Mouse (Mus musculus): ENCODE results near the gene Epdr1. TPM values are rescaled to one million over a fixed set of nuclear protein-coding genes. Genes with fewer than 3 reads are reported as not detected.

The Epdr1 gene
- total RNA-seq (2014; rRNA removed; ENCODE audit: low replicate concordance): 30.2 and 68.1 TPM in 2 replicates
- polyA plus RNA-seq (2015; fragmentation: Nextera tagmentation; extraction: Ambion mirVana): 17.8 and 21.2 TPM in 2 replicates

DNA sequence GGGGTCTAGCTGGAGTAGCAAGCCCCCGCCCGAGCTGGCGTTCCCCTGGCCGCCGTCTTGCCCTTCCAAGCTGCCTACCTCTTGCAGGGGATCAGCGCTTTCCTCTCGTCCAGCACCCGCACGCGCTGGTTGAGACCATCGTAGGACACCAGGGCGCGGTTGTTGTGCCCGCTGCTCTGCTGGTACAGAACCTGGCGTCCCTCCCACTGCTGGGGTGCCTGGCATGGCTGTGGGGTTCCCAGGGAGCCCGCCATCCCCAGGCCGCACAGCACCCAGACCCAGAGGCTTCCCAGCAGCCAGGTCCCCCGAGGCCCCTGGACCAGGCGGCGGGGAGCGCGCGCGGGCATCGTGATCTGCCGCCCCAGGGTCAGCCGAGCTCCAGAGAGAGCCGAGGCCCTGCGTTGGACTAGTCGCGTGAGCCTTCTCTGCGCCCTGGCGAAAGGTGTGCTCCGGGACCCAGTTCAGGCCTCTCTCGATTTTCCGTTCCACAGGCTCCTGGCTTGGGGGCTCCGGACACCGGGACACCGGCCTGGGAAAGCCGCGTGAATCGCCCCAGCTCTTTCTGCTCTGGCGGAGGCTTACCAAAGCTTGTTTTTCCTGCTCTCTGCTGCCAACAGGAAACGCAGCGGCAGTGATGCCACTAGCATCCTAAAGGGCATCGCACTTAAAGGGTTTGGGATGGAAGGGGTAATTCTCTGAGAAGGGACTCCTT, at the start of gene Epdr1:
Epdr1 (minus strand) TSS at position 712 of the 712 bp plus-strand sequence.
- WGBS: under 1% methylated on average over 46 of the region's 46 CpGs
- ATAC-seq (ENCODE audit: insufficient read depth, low read depth): peak; percentile 84
- Histone ChIP-seq H3K9me3 (replicated peaks; ENCODE audit: control insufficient read depth, low read length) (no peaks in the 10 kb centered on the region), H3K27ac (ENCODE audit: low read depth) (peak within 1 kb of the TSS; percentile 54), H3K4me1 (ENCODE audit: control insufficient read depth, insufficient read depth) (peaks cover 12% of the 10 kb centered on the region), H3K36me3 (replicated peaks; ENCODE audit: control insufficient read depth, insufficient read depth, low read length) (no peaks in the 10 kb centered on the region), H3K4me3 (ENCODE audit: low read depth, low read length) (peak within 1 kb of the TSS; percentile 55), H3K9ac (replicated peaks; ENCODE audit: low read depth, low read length) (peak within 1 kb of the TSS; percentile 65), H3K27me3 (ENCODE audit: control insufficient read depth, insufficient read depth, low read length) (peaks cover 18% of the 10 kb centered on the region), H3K4me2 (ENCODE audit: low read depth, low read length) (peak within 1 kb of the TSS; percentile 95)
- TF ChIP-seq EP300 (IDR thresholded peaks at IDR 0.05; ENCODE audit: low read depth): no peak
- peak; percentile 72 for TF ChIP-seq CTCF (IDR thresholded peaks at IDR 0.05; ENCODE audit: low read depth)
- peak; percentile 80 for DNase-seq (ENCODE audit: low spot score)

DNA sequence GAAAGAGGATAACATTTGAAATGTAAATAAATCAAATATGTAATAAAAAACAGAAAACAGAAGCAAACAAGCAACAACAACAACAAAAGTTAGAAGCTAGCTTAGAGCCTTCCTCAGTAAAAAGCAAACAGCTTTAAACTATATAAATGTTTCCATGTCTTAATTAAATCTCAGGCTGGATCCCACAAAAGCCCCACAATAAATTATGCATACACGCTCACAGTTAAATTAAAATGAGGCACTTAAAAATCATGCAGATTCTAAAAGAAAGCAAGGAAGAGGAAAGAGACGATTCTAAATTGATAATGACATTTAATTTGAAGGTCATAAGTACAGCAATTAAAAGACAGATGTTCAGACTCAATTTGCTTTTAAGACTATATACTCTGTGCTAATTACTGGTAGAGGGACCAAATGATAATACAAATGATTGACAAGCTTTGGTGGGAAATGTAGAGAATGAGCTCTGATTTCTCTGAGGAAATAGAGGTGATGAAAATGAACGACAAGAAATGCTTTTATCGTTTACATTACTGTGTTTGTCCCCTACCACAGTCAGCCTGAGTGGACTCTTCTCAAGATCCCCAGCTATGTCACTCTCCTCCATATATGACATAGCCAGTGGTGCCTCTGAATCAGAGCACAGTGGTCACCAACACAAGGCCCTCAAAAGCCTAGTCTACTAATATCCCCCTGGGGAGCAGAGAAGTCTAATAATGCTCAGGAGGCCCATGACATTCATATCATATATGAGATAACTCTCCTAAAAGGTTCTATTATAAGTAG, 48.8 kb upstream of the Epdr1 start:
- Histone ChIP-seq H3K4me3 (ENCODE audit: low read depth, low read length) (no peak overlapping the region), H3K4me2 (ENCODE audit: low read depth, low read length) (no peak overlapping the region), H3K9ac (replicated peaks; ENCODE audit: low read depth, low read length) (no peak overlapping the region), H3K27ac (ENCODE audit: low read depth) (no peak overlapping the region), H3K36me3 (replicated peaks; ENCODE audit: control insufficient read depth, insufficient read depth, low read length) (no peaks in the 10 kb centered on the region), H3K4me1 (ENCODE audit: control insufficient read depth, insufficient read depth) (no peaks in the 10 kb centered on the region), H3K9me3 (replicated peaks; ENCODE audit: control insufficient read depth, low read length) (no peaks in the 10 kb centered on the region), H3K27me3 (ENCODE audit: control insufficient read depth, insufficient read depth, low read length) (no peaks in the 10 kb centered on the region)
- no peak for ATAC-seq (ENCODE audit: insufficient read depth, low read depth)
- TF ChIP-seq EP300 (IDR thresholded peaks at IDR 0.05; ENCODE audit: low read depth) (no peak), CTCF (IDR thresholded peaks at IDR 0.05; ENCODE audit: low read depth) (no peak)
- DNase-seq (ENCODE audit: low spot score): no peak
- 81% methylated on average over 4 of the region's 4 CpGs for WGBS

DNA sequence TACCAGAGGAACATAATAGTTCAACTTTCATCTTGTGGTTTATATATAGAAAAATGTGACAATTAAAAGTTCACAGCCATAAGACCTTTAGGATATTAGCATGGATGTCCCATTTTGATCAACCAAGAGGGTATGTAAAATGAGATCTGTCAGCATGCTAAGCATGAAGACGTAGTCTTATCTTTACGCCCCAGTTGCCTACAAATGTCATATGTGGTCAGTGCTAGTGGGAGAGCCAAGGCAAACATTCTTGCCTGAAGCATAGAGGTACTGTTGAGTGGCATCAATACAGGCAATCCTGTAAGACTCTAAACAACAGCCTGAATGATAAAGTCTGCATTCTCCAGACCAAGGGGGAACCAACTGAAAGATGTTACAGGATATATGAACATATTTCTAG, 32.7 kb upstream of the Epdr1 start:
- no peaks in the 10 kb centered on the region for H3K4me1 ChIP-seq (ENCODE audit: control insufficient read depth, insufficient read depth)
- H3K36me3 ChIP-seq (replicated peaks; ENCODE audit: control insufficient read depth, insufficient read depth, low read length): no peaks in the 10 kb centered on the region
- DNase-seq (ENCODE audit: low spot score) (no peak), ATAC-seq (ENCODE audit: insufficient read depth, low read depth) (no peak)
- no peak overlapping the region for H3K4me2 ChIP-seq (ENCODE audit: low read depth, low read length)
- H3K9ac ChIP-seq (replicated peaks; ENCODE audit: low read depth, low read length): no peak overlapping the region
- H3K27me3 ChIP-seq (ENCODE audit: control insufficient read depth, insufficient read depth, low read length): no peaks in the 10 kb centered on the region
- 80% methylated on average over 2 of the region's 2 CpGs for WGBS
- H3K4me3 ChIP-seq (ENCODE audit: low read depth, low read length): no peak overlapping the region
- TF ChIP-seq EP300 (IDR thresholded peaks at IDR 0.05; ENCODE audit: low read depth): no peak
- TF ChIP-seq CTCF (IDR thresholded peaks at IDR 0.05; ENCODE audit: low read depth): no peak
- H3K9me3 ChIP-seq (replicated peaks; ENCODE audit: control insufficient read depth, low read length): no peaks in the 10 kb centered on the region
- H3K27ac ChIP-seq (ENCODE audit: low read depth): no peak overlapping the region

DNA sequence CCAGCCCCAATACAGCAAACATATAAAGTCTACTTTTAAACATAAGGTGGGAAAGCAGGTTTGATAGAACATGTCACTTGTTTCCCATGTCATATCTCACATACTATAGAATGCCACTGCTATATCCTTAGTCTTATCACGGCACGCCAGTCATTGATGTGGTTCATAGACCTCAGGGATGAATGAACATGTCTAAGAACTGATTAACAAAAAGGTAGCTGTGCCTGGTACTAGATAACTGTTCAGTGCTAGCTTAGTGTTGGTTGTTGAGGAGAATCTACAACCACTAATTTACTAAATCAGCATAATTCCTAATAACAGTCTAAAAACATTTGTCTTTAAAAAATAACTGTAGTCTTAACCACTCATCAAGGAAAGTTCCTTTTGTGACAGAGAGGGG, 30.1 kb upstream of the Epdr1 start:
- no peak overlapping the region for H3K4me2 ChIP-seq (ENCODE audit: low read depth, low read length)
- no peak for TF ChIP-seq EP300 (IDR thresholded peaks at IDR 0.05; ENCODE audit: low read depth)
- TF ChIP-seq CTCF (IDR thresholded peaks at IDR 0.05; ENCODE audit: low read depth): no peak
- no peaks in the 10 kb centered on the region for H3K36me3 ChIP-seq (replicated peaks; ENCODE audit: control insufficient read depth, insufficient read depth, low read length)
- no peaks in the 10 kb centered on the region for H3K9me3 ChIP-seq (replicated peaks; ENCODE audit: control insufficient read depth, low read length)
- no peaks in the 10 kb centered on the region for H3K4me1 ChIP-seq (ENCODE audit: control insufficient read depth, insufficient read depth)
- H3K4me3 ChIP-seq (ENCODE audit: low read depth, low read length): no peak overlapping the region
- H3K27ac ChIP-seq (ENCODE audit: low read depth): no peak overlapping the region
- no peak overlapping the region for H3K9ac ChIP-seq (replicated peaks; ENCODE audit: low read depth, low read length)
- 84% methylated on average over 2 of the region's 2 CpGs for WGBS
- no peak for DNase-seq (ENCODE audit: low spot score)
- H3K27me3 ChIP-seq (ENCODE audit: control insufficient read depth, insufficient read depth, low read length): no peaks in the 10 kb centered on the region
- no peak for ATAC-seq (ENCODE audit: insufficient read depth, low read depth)

DNA sequence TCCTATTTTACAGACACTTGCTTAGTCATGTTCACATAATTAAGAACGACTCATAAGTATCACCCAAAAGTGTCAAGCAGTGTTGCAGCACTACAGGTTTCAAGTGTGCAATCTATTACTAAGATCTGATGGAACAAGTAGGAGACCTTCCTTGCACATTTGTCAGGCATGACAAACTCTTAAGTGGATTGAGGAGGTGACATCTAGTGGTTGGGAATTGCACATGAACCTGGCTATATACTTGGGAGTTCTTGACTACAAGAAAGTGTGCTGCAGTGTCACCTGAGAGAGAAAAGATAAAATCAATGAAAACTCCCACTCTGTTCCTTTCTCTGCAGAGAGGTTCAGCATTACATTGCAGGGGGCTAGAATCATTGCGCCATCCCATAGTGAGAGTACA, 24.5 kb upstream of the Epdr1 start:
- Histone ChIP-seq H3K27ac (ENCODE audit: low read depth) (no peak overlapping the region), H3K4me1 (ENCODE audit: control insufficient read depth, insufficient read depth) (no peaks in the 10 kb centered on the region), H3K4me3 (ENCODE audit: low read depth, low read length) (no peak overlapping the region), H3K27me3 (ENCODE audit: control insufficient read depth, insufficient read depth, low read length) (no peaks in the 10 kb centered on the region), H3K9me3 (replicated peaks; ENCODE audit: control insufficient read depth, low read length) (no peaks in the 10 kb centered on the region), H3K9ac (replicated peaks; ENCODE audit: low read depth, low read length) (no peak overlapping the region), H3K36me3 (replicated peaks; ENCODE audit: control insufficient read depth, insufficient read depth, low read length) (no peaks in the 10 kb centered on the region), H3K4me2 (ENCODE audit: low read depth, low read length) (no peak overlapping the region)
- TF ChIP-seq CTCF (IDR thresholded peaks at IDR 0.05; ENCODE audit: low read depth): peak; percentile 26
- no peak for TF ChIP-seq EP300 (IDR thresholded peaks at IDR 0.05; ENCODE audit: low read depth)
- WGBS: 59% methylated on average over 2 of the region's 2 CpGs
- DNase-seq (ENCODE audit: low spot score) (no peak), ATAC-seq (ENCODE audit: insufficient read depth, low read depth) (no peak)
